Mouse (Mus musculus): ENCODE measurements around the gene Scarf2. TPM values are rescaled to one million over a fixed set of nuclear protein-coding genes. Genes with fewer than 3 reads are reported as not detected.

The Scarf2 gene
- polyA plus RNA-seq (2021; fragmentation: Nextera tagmentation) = 0.55 and 1.2 TPM in 2 replicates
- long read RNA-seq, experiment 1, partial matches to known transcripts = 0 of 3 reads
- long read RNA-seq, experiment 1, other reads (novel, unspliced or antisense) = 3 of 3 reads
- long read RNA-seq, experiment 2, partial matches to known transcripts = 6 of 11 reads
- long read RNA-seq, experiment 2, other reads (novel, unspliced or antisense) = 4 of 11 reads

DNA sequence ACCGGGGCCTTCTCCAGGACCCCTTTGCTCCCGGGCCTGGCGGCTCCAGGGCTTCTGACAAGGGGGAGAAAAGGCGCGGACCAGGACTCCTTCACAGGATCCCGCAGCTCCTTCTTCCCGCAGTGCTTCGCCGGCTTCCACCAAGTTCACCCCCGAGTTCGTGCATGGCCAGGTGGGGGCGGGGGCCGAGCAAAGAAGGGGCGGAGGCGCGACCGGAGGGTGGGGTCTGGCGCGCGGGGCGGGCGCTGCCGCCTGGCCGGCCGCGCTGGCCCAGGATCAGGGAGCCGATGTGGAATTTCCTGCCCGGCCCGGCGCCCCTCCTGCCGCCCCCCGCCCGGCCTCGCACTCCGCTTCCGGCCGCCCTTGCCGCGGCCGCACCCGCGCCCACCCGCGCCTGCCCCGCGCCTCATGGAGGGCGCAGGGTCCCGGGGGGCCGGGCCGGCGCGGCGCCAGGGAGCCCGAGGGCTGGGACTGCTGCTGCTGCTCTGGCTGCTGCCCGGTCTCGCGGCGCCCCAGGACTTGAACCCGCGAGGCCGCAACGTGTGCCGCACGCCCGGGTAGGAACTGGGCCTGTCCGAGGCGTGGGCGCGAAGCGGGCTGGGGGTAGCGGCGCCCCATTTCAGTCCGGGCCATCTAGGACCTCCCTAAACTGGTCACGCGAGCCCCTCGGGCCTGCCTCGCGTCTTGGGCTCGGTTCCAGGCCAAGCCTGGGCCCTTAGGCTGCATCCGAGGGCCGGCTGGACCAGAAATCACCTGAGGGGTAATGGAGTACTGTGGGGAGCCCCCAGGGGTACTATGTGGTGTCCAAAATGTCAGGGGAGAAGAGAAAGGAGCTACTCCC, at the start of gene Scarf2:
Scarf2 (plus strand) TSS at position 312 of the 841 bp plus-strand sequence.

DNA sequence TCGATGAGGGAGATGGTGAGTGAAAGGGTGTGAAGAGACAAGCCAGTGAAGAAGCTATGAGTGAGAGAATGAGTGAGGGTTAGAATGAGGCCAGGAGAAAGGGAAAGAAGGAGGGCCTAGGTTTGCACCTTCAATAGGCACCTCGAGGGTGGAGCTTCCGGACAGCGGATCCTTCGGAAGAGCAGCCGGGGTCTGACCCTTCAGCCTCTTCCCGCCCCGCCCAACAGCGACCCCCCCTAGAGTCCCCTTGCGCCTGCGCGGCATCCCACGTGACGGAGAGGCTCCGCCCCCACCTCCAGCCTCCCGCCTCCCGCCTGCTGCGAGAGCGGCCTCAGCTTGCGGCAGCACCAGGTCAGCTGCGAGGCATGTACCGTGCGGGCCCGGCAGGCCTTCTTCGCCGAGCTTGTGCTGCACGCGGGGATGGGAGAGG, 37.7 kb upstream of the Scarf2 start, which contains the start of gene Klhl22:
Klhl22 (plus strand) TSS at position 275 of the 430 bp plus-strand sequence.

DNA sequence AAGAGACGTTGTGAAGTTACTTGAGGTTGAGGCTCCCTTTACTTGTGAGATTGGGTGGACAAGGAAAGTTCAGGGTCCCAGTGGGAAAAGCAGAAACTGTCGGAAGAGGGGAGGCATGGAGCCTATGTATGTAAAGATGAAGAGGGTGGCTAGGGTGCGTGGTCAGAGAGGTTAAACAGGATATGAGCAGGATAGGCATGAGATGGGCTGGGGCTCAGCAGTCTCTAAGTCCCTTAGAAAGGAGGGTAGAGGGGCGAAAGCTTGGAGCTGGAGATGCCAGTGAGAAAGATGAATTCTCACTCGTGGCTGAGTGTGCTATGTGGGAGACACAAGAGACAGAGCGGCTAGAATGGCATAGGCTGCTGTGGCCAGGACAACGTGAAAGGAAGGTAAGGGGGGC, 35.7 kb downstream of the Scarf2 start, which contains the start of gene B830017H08Rik:
B830017H08Rik (plus strand) TSS at position 301 of the 400 bp plus-strand sequence.

DNA sequence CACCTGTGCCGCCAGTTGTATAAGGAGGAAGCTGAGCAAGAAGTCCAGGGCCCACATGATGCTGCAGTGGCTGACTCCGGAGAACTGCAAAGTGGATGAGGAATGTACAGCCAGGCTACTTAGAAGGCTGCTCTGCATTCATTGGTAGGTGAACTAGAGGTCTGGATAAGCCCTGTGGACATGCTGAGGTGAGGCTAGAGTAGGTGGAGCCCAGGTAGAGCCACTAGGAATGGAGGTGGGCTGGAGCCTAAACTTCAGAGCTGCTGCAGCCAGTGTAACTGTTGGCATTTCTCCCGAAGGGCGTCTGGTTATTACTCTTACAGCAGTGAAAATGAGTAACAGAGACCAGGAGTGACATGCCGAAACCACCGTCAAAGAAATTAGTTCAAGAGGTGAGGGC, 41.0 kb downstream of the Scarf2 start, which contains the start of gene Car15:
Car15 (minus strand) TSS at position 314 of the 400 bp plus-strand sequence.

Other genes starting within 250 kb of the Scarf2 start
- gene Lrrc74b, start 236.0 kb upstream of the Scarf2 start, polyA plus RNA-seq (2021; fragmentation: Nextera tagmentation) = 1.7 and 2.3 TPM in 2 replicates
- 1.3 TPM in 2 replicates for gene P2rx6, start 235.4 kb upstream of the Scarf2 start, polyA plus RNA-seq (2021; fragmentation: Nextera tagmentation)
- gene Slc7a4, start 214.1 kb upstream of the Scarf2 start, polyA plus RNA-seq (2021; fragmentation: Nextera tagmentation) = 102 and 105 TPM in 2 replicates
- gene Smpd4, start 177.9 kb upstream of the Scarf2 start, polyA plus RNA-seq (2021; fragmentation: Nextera tagmentation) = 6.6 and 10.5 TPM in 2 replicates
- 13.7 and 15.2 TPM in 2 replicates for gene Ccdc74a, start 150.8 kb upstream of the Scarf2 start, polyA plus RNA-seq (2021; fragmentation: Nextera tagmentation)
- 46.8 and 48.5 TPM in 2 replicates for gene Med15, start 64.4 kb upstream of the Scarf2 start, polyA plus RNA-seq (2021; fragmentation: Nextera tagmentation)
- 77.4 and 82.5 TPM in 2 replicates for gene Klhl22, start 37.7 kb upstream of the Scarf2 start, polyA plus RNA-seq (2021; fragmentation: Nextera tagmentation)
- gene B830017H08Rik, start 35.8 kb downstream of the Scarf2 start, polyA plus RNA-seq (2021; fragmentation: Nextera tagmentation) = 0.93 and 1.1 TPM in 2 replicates
- gene Car15, start 41.1 kb downstream of the Scarf2 start, polyA plus RNA-seq (2021; fragmentation: Nextera tagmentation) = 1.9 and 3.3 TPM in 2 replicates
- gene Gm20518, start 94.4 kb downstream of the Scarf2 start, polyA plus RNA-seq (2021; fragmentation: Nextera tagmentation) = 0.11 and 0.40 TPM in 2 replicates
- not detected in 2 replicates for gene Tssk1, start 96.9 kb downstream of the Scarf2 start, polyA plus RNA-seq (2021; fragmentation: Nextera tagmentation)
- 85.0 and 101 TPM in 2 replicates for gene Dgcr2, start 101.3 kb downstream of the Scarf2 start, polyA plus RNA-seq (2021; fragmentation: Nextera tagmentation)
- not detected in 2 replicates for gene Tssk2, start 101.4 kb downstream of the Scarf2 start, polyA plus RNA-seq (2021; fragmentation: Nextera tagmentation)
- 16.4 and 18.7 TPM in 2 replicates for gene Ess2, start 114.1 kb downstream of the Scarf2 start, polyA plus RNA-seq (2021; fragmentation: Nextera tagmentation)
- not detected in 2 replicates for gene Gsc2, start 117.8 kb downstream of the Scarf2 start, polyA plus RNA-seq (2021; fragmentation: Nextera tagmentation)
- gene Slc25a1, start 130.9 kb downstream of the Scarf2 start, polyA plus RNA-seq (2021; fragmentation: Nextera tagmentation) = 64.2 and 74.4 TPM in 2 replicates
- gene Vpreb2, start 183.1 kb downstream of the Scarf2 start, polyA plus RNA-seq (2021; fragmentation: Nextera tagmentation) = not detected in 2 replicates